Mouse (Mus musculus): ENCODE results near the gene Cd53.

DNA sequence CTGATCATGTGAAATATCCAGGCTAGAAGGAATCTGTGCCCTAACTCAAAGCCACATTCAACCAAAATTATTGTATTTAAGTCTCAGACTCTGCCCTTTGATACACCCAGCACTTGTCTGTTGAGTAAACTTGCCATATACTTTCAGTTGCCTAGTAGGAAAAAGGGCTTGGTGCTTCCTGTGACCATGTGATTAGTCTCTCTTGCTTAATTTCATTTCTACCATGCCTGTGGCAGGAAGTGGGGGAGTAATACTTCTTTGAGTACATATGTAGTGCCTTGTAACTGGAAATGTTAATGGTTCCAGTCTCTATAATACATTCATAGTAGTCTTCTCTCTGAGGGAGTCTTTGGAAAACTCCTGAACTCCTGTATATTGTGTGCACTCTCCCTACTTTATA is 2.0 kb downstream of the Cd53 start:
- TF ChIP-seq POLR2A (IDR thresholded peaks at IDR 0.05; ENCODE audit: borderline replicate concordance, extremely low read depth, low read depth, low read length) (no peak), CTCF (IDR thresholded peaks at IDR 0.05; ENCODE audit: insufficient read depth, low read length) (no peak)
